Mouse (Mus musculus) G1E (cell line): ENCODE results near the gene Hivep3.

ENCODE experiments used
- CTCF ChIP-seq: IDR thresholded peaks from 2 replicates; pipeline ENCODE4 v1.5.1; 2012; ENCODE audit warnings: low read depth, low read length, inconsistent platforms, mixed read lengths
- GATA2 ChIP-seq: IDR thresholded peaks from 2 replicates; pipeline ENCODE4 v1.6.1; 2012; ENCODE audit warnings: low read depth, low read length, inconsistent platforms, borderline replicate concordance

DNA sequence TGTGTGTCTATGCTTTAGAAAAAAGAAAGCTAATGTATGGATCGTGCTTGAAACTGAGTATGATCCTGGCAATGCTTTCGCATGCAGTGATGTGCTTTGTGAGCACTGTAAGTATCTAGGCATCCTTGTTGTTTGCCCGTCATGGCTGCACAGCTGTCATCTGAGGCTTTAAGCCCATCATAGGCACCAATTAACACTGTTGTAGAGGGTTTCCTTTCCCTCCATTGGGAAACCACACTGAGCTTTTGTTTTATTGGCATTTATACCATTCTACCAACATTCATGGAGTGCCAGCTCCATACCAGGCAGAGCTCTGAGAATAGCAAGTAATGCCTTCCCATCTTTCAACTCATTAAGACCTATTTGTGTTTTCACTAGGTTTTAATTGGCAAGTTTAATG, 42.3 kb downstream of the Hivep3 start:
- TF ChIP-seq CTCF (no peak), GATA2 (no peak)
